Mouse (Mus musculus) limb, embryonic 13.5 days (tissue): ENCODE data around the gene Tmem270. TPM values are rescaled to one million over a fixed set of nuclear protein-coding genes. Genes with fewer than 3 reads are reported as not detected.
A peak's percentile ranks its signal among the peaks of the same experiment; 100 is the strongest.
"Not testable (repeated sequence)": the region's sequence is repeated elsewhere in the genome, so short reads cannot be mapped to it uniquely, and the experiment has no call there.

Experiments used
- ATAC-seq: fragments of 200-750 bp; cut with Nextera tagmentation; 2 replicates; pipeline ENCODE4 v1.8.0; 2017; ENCODE audit warnings: low read depth, moderate number of reproducible peaks, moderate TSS enrichment; ENCODE audit not compliant: low FRiP score
- H3K27ac ChIP-seq: fragments of 300-500 bp; sonication (generic); 2 replicates; pipeline ENCODE4 v1.5.1; 2015; ENCODE audit warnings: inconsistent platforms, mild to moderate bottlenecking, moderate library complexity
- H3K27me3 ChIP-seq: fragments of 300-500 bp; sonication (generic); 2 replicates; pipeline ENCODE4 v1.6.1; 2015; ENCODE audit warnings: mild to moderate bottlenecking, inconsistent platforms
- H3K36me3 ChIP-seq: fragments of 300-500 bp; sonication (generic); 2 replicates; pipeline ENCODE4 v1.6.1; 2015; ENCODE audit warnings: inconsistent platforms, mild to moderate bottlenecking, moderate library complexity
- H3K4me1 ChIP-seq: fragments of 300-500 bp; sonication (generic); 2 replicates; pipeline ENCODE4 v1.6.1; 2015; ENCODE audit warnings: inconsistent platforms
- H3K4me2 ChIP-seq: fragments of 300-500 bp; sonication (generic); replicated peaks from 2 replicates; pipeline ENCODE4 v1.6.1; 2015; ENCODE audit warnings: inconsistent platforms, mild to moderate bottlenecking, moderate library complexity
- H3K4me3 ChIP-seq: fragments of 300-500 bp; sonication (generic); 2 replicates; pipeline ENCODE4 v1.5.1; 2015; ENCODE audit warnings: moderate library complexity, mild to moderate bottlenecking, inconsistent platforms
- H3K9ac ChIP-seq: fragments of 300-500 bp; sonication (generic); 2 replicates; pipeline ENCODE4 v1.6.1; 2015; ENCODE audit warnings: mild to moderate bottlenecking, inconsistent platforms
- H3K9me3 ChIP-seq: fragments of 300-500 bp; sonication (generic); 2 replicates; pipeline ENCODE4 v1.6.1; 2016; ENCODE audit warnings: inconsistent platforms
- WGBS: fragments of 180-500 bp; shearing (Covaris S2); methylation state at CpG from one replicate; pipeline ENCODE4 v1.1.7; 2015; 5-methylcytosine and 5-hydroxymethylcytosine counted together
- polyA plus RNA-seq: library from polyadenylated mRNA; unstranded; fragments of >200 nt; fragmentation: Nextera tagmentation; extraction: Ambion mirVana; gene quantifications from 2 replicates; pipeline ENCODE4 v1.2.1, GENCODE M21; 2015

Gene Tmem270
- polyA plus RNA-seq, 1 experiment from 2014 or later = not detected

- not testable (repeated sequence) for ATAC-seq, H3K27ac ChIP-seq, H3K9me3 ChIP-seq, H3K4me2 ChIP-seq, H3K4me1 ChIP-seq, H3K4me3 ChIP-seq, H3K9ac ChIP-seq
- peaks cover 11% of the 10 kb centered on the region for H3K27me3 ChIP-seq
- WGBS = 75% methylated on average over 3 of the region's 7 CpGs
- peaks cover 12% of the 10 kb centered on the region for H3K36me3 ChIP-seq
Observed at GRCm38 (mm10) chr5:134939554-134939953, 33.0 kb upstream of the Tmem270 start.

GRCm38 (mm10) chr5:134939069-134939468 lies 32.5 kb upstream of the Tmem270 start:
- no peak overlapping the region for H3K4me2 ChIP-seq
- 70% methylated on average over 3 of the region's 3 CpGs for WGBS

DNA sequence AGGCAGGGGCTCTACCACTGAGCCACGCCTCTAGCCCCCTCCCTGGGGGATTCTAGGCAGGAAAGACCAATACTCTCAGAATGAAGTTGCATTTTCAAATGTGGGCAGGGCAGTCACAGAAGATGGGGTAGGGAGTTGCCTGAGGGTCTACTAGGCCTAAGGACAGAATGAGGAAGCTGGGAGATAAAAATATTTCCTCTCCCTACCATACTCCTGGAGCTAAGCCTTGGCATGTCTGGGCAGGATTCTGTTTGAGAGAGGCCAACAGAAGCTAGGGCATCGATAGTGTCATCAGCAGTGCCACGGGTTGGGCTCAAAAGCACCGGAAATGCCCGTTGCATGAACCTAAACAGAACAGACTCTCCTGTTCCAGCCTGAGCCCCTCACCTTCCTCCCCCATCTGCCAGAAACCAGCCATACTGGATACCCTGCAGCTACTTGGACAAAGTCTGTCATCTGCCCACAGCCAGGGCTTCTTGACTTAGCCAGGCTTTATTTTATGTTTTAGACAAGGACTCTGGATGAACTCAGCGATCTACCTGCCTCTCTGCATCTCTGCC lies 30.2 kb upstream of the Tmem270 start:
- WGBS = 81% methylated on average over 6 of the region's 6 CpGs
- H3K27ac ChIP-seq = no peak overlapping the region
- no peaks in the 10 kb centered on the region for H3K27me3 ChIP-seq
- H3K9me3 ChIP-seq = no peaks in the 10 kb centered on the region
- peaks cover 4% of the 10 kb centered on the region; the same call in 1 of the 2 replicates for H3K4me1 ChIP-seq
- H3K9ac ChIP-seq = no peak overlapping the region
- no peak for ATAC-seq
- H3K4me3 ChIP-seq = no peak overlapping the region
- H3K36me3 ChIP-seq = peaks cover 23% of the 10 kb centered on the region
- H3K4me2 ChIP-seq = no peak overlapping the region

More at GRCm38 (mm10) chr5:134939069-134939468, 32.5 kb upstream of the Tmem270 start:
- Histone ChIP-seq H3K36me3 (peaks cover 17% of the 10 kb centered on the region), H3K4me3 (no peak overlapping the region), H3K4me1 (no peaks in the 10 kb centered on the region), H3K27ac (no peak overlapping the region), H3K27me3 (peaks cover 6% of the 10 kb centered on the region), H3K9me3 (no peaks in the 10 kb centered on the region), H3K9ac (no peak overlapping the region)
- no peak for ATAC-seq

DNA sequence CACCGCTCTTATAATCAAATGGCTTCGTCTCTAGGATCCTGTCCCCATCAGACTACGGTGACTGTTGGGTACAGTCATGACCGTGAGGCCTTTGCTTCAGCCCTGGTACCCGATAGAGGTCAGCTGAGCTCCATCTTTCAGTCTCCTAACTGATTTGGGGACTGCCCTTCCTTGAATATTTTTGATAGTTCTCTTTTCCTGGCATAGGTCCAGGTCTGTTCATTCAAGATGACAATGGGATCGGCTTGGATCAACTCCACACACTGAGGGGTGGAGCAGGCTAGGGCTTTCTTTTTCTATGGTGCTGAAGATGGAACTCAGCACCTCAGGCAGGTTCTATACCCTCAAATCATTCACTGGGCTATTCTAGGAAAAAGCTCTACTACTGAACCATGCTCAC lies 29.5 kb upstream of the Tmem270 start:
- Histone ChIP-seq H3K27me3 (no peaks in the 10 kb centered on the region), H3K4me1 (peaks cover 4% of the 10 kb centered on the region; the same call in 1 of the 2 replicates), H3K4me2 (no peak overlapping the region), H3K36me3 (peaks cover 23% of the 10 kb centered on the region), H3K27ac (no peak overlapping the region), H3K9ac (no peak overlapping the region), H3K9me3 (no peaks in the 10 kb centered on the region), H3K4me3 (no peak overlapping the region)
- WGBS = 93% methylated on average over 6 of the region's 6 CpGs
- ATAC-seq = no peak

GRCm38 (mm10) chr5:134934666-134935065 lies 28.1 kb upstream of the Tmem270 start:
- no peak overlapping the region for H3K4me3 ChIP-seq
- H3K4me2 ChIP-seq = no peak overlapping the region
- H3K36me3 ChIP-seq = peaks cover 23% of the 10 kb centered on the region
- ATAC-seq = no peak
- H3K4me1 ChIP-seq = peaks cover 4% of the 10 kb centered on the region; the same call in 1 of the 2 replicates
- no peaks in the 10 kb centered on the region for H3K9me3 ChIP-seq
- no peak overlapping the region for H3K27ac ChIP-seq
- no peak overlapping the region for H3K9ac ChIP-seq
- 91% methylated on average over 3 of the region's 3 CpGs for whole genome bisulfite sequencing
- H3K27me3 ChIP-seq = no peaks in the 10 kb centered on the region

DNA sequence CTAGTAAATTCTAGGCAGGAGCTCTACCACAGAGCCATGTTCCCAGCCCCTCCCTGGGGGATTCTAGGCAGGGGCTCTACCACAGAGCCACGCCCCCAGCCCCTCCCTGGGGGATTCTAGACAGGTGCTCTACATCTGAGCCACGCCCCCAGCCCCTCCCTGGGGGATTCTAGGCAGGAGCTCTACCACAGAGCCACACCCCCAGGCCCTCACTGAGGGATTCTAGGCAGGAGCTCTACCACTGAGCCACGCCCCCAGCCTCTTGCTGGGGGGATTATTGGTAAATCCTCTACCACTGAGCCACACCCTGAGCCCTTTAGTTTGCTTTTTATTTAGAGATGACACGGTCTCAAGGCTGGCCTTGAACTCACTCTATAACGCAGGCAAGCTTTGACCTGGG lies 27.2 kb upstream of the Tmem270 start:
- not testable (repeated sequence) for H3K4me1 ChIP-seq

DNA sequence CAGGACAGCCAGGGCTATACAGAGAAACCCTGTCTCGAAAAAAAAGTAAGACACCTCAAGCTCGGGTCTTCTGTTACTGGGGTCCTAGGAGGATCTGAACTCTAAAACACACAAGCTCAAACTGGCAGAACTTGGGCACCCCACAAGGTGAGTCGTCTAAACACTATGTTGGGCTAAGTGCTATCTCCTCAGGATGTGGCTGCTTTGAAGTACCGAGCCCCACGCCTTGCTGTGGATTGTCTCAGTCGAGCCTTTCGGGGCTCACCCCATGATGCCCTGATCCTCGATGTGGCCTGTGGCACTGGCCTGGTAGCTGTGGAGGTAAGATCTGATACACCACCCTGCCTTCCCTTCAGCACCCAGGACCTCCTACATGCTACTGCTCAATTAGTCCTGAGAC lies 26.7 kb upstream of the Tmem270 start:
- 88% methylated on average over 8 of the region's 8 CpGs for WGBS
- Histone ChIP-seq H3K9me3 (no peaks in the 10 kb centered on the region), H3K9ac (no peak overlapping the region), H3K27me3 (no peaks in the 10 kb centered on the region), H3K27ac (no peak overlapping the region), H3K4me2 (peak overlapping the region; percentile 85), H3K4me3 (peak overlapping the region; percentile 76; the same call in 1 of the 2 replicates), H3K4me1 (peaks cover 4% of the 10 kb centered on the region; the same call in 1 of the 2 replicates), H3K36me3 (peaks cover 23% of the 10 kb centered on the region)
- no peak for ATAC-seq

More for the DNA sequence above, 27.2 kb upstream of the Tmem270 start:
- ATAC-seq, H3K9ac ChIP-seq, H3K27me3 ChIP-seq, H3K4me2 ChIP-seq, H3K4me3 ChIP-seq, H3K9me3 ChIP-seq, H3K27ac ChIP-seq: not testable (repeated sequence)
- WGBS = 89% methylated on average over 5 of the region's 5 CpGs
- peaks cover 23% of the 10 kb centered on the region for H3K36me3 ChIP-seq

- no peaks in the 10 kb centered on the region for H3K9me3 ChIP-seq
- 46% methylated on average over 9 of the region's 9 CpGs for WGBS
- no peak for ATAC-seq
- no peak overlapping the region for H3K27ac ChIP-seq
- no peaks in the 10 kb centered on the region for H3K27me3 ChIP-seq
- H3K4me2 ChIP-seq = peak overlapping the region; percentile 85
- H3K4me3 ChIP-seq = peak overlapping the region; percentile 76
- H3K36me3 ChIP-seq = peaks cover 23% of the 10 kb centered on the region
- peaks cover 4% of the 10 kb centered on the region; the same call in 1 of the 2 replicates for H3K4me1 ChIP-seq
- peak overlapping the region; percentile 84 for H3K9ac ChIP-seq
Observed at GRCm38 (mm10) chr5:134932903-134933276, 26.4 kb upstream of the Tmem270 start.

GRCm38 (mm10) chr5:134932179-134932902 lies 25.8 kb upstream of the Tmem270 start, which contains the start of gene Mettl27:
Mettl27 (plus strand) TSS chr5:134932368.
- H3K27ac ChIP-seq = peak within 1 kb of the TSS; percentile 70
- peaks cover 4% of the 10 kb centered on the region; the same call in 1 of the 2 replicates for H3K4me1 ChIP-seq
- peak within 1 kb of the TSS; percentile 76 for H3K4me3 ChIP-seq
- peak; percentile 95 for ATAC-seq
- peak within 1 kb of the TSS; percentile 84 for H3K9ac ChIP-seq
- no peaks in the 10 kb centered on the region for H3K27me3 ChIP-seq
- no peaks in the 10 kb centered on the region for H3K9me3 ChIP-seq
- under 1% methylated on average over 41 of the region's 41 CpGs for WGBS
- peak within 1 kb of the TSS; percentile 85 for H3K4me2 ChIP-seq
- H3K36me3 ChIP-seq = peaks cover 23% of the 10 kb centered on the region

DNA sequence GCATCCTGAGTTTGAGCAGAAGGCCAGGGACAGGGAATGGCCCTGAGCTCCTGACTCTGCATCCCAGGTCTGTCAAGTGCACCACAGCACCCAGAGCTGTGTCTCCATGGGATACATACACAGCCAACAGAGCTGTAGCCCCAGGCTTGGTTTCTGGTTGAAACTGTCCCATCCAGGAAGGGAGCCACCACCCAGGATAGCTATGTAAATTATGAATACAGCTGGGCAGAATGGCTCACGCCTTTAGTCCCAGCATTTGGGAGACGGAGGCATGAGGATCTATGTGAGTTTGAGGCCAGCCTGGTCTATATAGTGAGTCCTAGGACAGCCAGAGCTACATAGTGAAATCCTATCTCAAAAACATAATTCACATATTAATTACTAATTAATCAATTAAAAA lies 23.5 kb upstream of the Tmem270 start:
- 91% methylated on average over 2 of the region's 2 CpGs for WGBS
- Histone ChIP-seq H3K4me2 (no peak overlapping the region), H3K4me1 (peaks cover 4% of the 10 kb centered on the region; the same call in 1 of the 2 replicates), H3K27ac (no peak overlapping the region), H3K27me3 (no peaks in the 10 kb centered on the region), H3K36me3 (peaks cover 13% of the 10 kb centered on the region; the same call in 1 of the 2 replicates), H3K9ac (no peak overlapping the region), H3K4me3 (no peak overlapping the region), H3K9me3 (no peaks in the 10 kb centered on the region)
- no peak for ATAC-seq

GRCm38 (mm10) chr5:134926726-134927125 lies 20.2 kb upstream of the Tmem270 start:
- H3K4me2 ChIP-seq = no peak overlapping the region
- no peaks in the 10 kb centered on the region for H3K4me1 ChIP-seq
- H3K36me3 ChIP-seq = no peaks in the 10 kb centered on the region
- no peaks in the 10 kb centered on the region for H3K9me3 ChIP-seq
- no peak overlapping the region for H3K27ac ChIP-seq
- ATAC-seq = no peak
- WGBS = 79% methylated on average over 4 of the region's 4 CpGs
- H3K9ac ChIP-seq = no peak overlapping the region
- no peaks in the 10 kb centered on the region for H3K27me3 ChIP-seq
- no peak overlapping the region for H3K4me3 ChIP-seq

GRCm38 (mm10) chr5:134923141-134923540 lies 16.6 kb upstream of the Tmem270 start:
- no peak for ATAC-seq
- H3K4me1 ChIP-seq = no peaks in the 10 kb centered on the region
- H3K4me3 ChIP-seq = no peak overlapping the region
- 77% methylated on average over 6 of the region's 6 CpGs for WGBS
- H3K27ac ChIP-seq = no peak overlapping the region
- H3K9ac ChIP-seq = no peak overlapping the region
- H3K27me3 ChIP-seq = no peaks in the 10 kb centered on the region
- H3K9me3 ChIP-seq = no peaks in the 10 kb centered on the region
- H3K4me2 ChIP-seq = no peak overlapping the region
- H3K36me3 ChIP-seq = no peaks in the 10 kb centered on the region
